In genomic region chr8:116921005-116921336, GRCm38 (mm10) we compare ENCODE assay signal across 8 mouse cellular contexts. TPM values are rescaled to one million over a fixed set of nuclear protein-coding genes. Genes with fewer than 3 reads are reported as not detected.
DNase-seq lines count a peak whose midpoint lies in the region; ATAC-seq and TF ChIP-seq lines count a peak whose summit lies in the region.

No protein-coding gene starts in this region.

- peak overlapping the region; percentile 99 for H3K27ac ChIP-seq in left cerebral cortex, adult 2 months
- H3K27ac ChIP-seq in forebrain, embryonic 11.5 days (ENCODE audit: low read depth, low read length): peak overlapping the region; percentile 68
- peak overlapping the region; percentile 89 for H3K27ac ChIP-seq in liver, embryonic 15.5 days (replicated peaks)

- peaks cover 4% of the 10 kb centered on the region; the same call in 1 of the 2 replicates for H3K4me1 ChIP-seq in forebrain, embryonic 11.5 days (replicated peaks; ENCODE audit: control insufficient read depth, insufficient read depth, low read length)
- peaks cover 37% of the 10 kb centered on the region for H3K4me1 ChIP-seq in liver, embryonic 15.5 days (replicated peaks)

- TF ChIP-seq CTCF in left cerebral cortex, adult 2 months (IDR thresholded peaks at IDR 0.05): no peak

- peak overlapping the region; percentile 84 for H3K9ac ChIP-seq in forebrain, embryonic 11.5 days (ENCODE audit: low read length)
- peak overlapping the region; percentile 85 for H3K9ac ChIP-seq in liver, embryonic 15.5 days

- no peaks in the 10 kb centered on the region for H3K9me3 ChIP-seq in forebrain, embryonic 11.5 days (ENCODE audit: control insufficient read depth, low read length)
- no peaks in the 10 kb centered on the region for H3K9me3 ChIP-seq in liver, embryonic 15.5 days (replicated peaks)

- whole genome bisulfite sequencing in forebrain, embryonic 11.5 days: 1% methylated on average over 22 of the region's 22 CpGs
- under 1% methylated on average over 22 of the region's 22 CpGs for WGBS in liver, embryonic 15.5 days (ENCODE audit: insufficient replicate concordance)

- peak overlapping the region; percentile 70 for H3K4me2 ChIP-seq in forebrain, embryonic 11.5 days (ENCODE audit: low read depth, low read length, severe bottlenecking)
- peak overlapping the region; percentile 80 for H3K4me2 ChIP-seq in liver, embryonic 15.5 days

- intact Hi-C loops in left cerebral cortex, adult 2 months (cut with DNase I): loop anchor here (1.0 to 5.0 kb wide), 3 partner anchors 23 to 236 kb away; partner anchors contain the start of gene Gan
- intact Hi-C loops in left cerebral cortex, postnatal 4 days (cut with DNase I): no loop called here
- intact Hi-C loops in left cerebral cortex, postnatal 25 days (cut with DNase I): loop anchor here (5.0 kb wide), 1 partner anchor 71 kb away; the partner anchor contains the start of gene Gcsh

- peak; percentile 74; the same call in 1 of the 2 replicates for ATAC-seq in forebrain, embryonic 11.5 days (replicated peaks; ENCODE audit: low FRiP score)
- ATAC-seq in liver, embryonic 15.5 days (ENCODE audit: insufficient read depth): peak; percentile 71
- ATAC-seq in monocyte, adult 5-6 weeks (replicated peaks; ENCODE audit: insufficient number of reproducible peaks, low FRiP score, low TSS enrichment, poor library complexity, severe bottlenecking): no peak; the same call in 1 of the 2 replicates

- no peaks in the 10 kb centered on the region for H3K27me3 ChIP-seq in forebrain, embryonic 11.5 days (ENCODE audit: control insufficient read depth, insufficient read depth, low read length)
- no peaks in the 10 kb centered on the region for H3K27me3 ChIP-seq in liver, embryonic 15.5 days

- peak overlapping the region; percentile 70 for H3K4me3 ChIP-seq in left cerebral cortex, adult 2 months
- peak overlapping the region; percentile 76 for H3K4me3 ChIP-seq in forebrain, embryonic 11.5 days (ENCODE audit: low read depth, low read length)
- H3K4me3 ChIP-seq in liver, embryonic 15.5 days (replicated peaks): peak overlapping the region; percentile 89

- DNase-seq in left cerebral cortex, adult 2 months (ENCODE audit: extremely low spot score in 1 of 2, low spot score in 2 of 2): peak in 1 of 2 experiments; percentile 31
- no peak for DNase-seq in left cerebral cortex, postnatal 4 days
- peak; percentile 67 for DNase-seq in adrenal gland, adult 8-10 months
- no peak for DNase-seq in forebrain, embryonic 11.5 days (ENCODE audit: low spot score)
- no peak for DNase-seq in embryo, embryonic 11 days
- no peak for DNase-seq in left cerebral cortex, postnatal 25 days (ENCODE audit: low spot score in 2 of 2)

- no peaks in the 10 kb centered on the region for H3K36me3 ChIP-seq in forebrain, embryonic 11.5 days (ENCODE audit: control insufficient read depth, insufficient read depth, low read length)
- H3K36me3 ChIP-seq in liver, embryonic 15.5 days (replicated peaks): peaks cover 31% of the 10 kb centered on the region

RNA-seq across cellular contexts. Expression of gene Cmc2, which starts 0.3 kb away (rescaled TPM):
- 10 to 100 TPM; 19.2 to 20.8 TPM for total RNA-seq in left cerebral cortex, adult 2 months (2021)
- 1 to 10 TPM; 7.7 to 9.8 TPM for total RNA-seq in left cerebral cortex, postnatal 4 days (2021)
- 10 to 100 TPM; 46.5 to 55.8 (median 50.1) TPM for total RNA-seq in adrenal gland, adult 8-10 months (2022)
- 71.4 and 83.9 TPM in 2 replicates for polyA plus RNA-seq in forebrain, embryonic 11.5 days (2014; fragmentation: Nextera tagmentation; extraction: Ambion mirVana)
- polyA plus RNA-seq in liver, embryonic 15.5 days (2015; fragmentation: Nextera tagmentation; extraction: Ambion mirVana): 50.8 and 56.7 TPM in 2 replicates
- total RNA-seq in monocyte, adult 5-6 weeks (2017): 4.8 to 15.3 TPM (median 11.9 TPM) in 3 replicates
- total RNA-seq in left cerebral cortex, postnatal 25 days (2021): 10 to 100 TPM; 15.9 to 20.2 TPM

RNA-seq across cellular contexts. Expression of gene Cenpn, which starts 0.6 kb away (rescaled TPM):
- 1 to 10 TPM in 1 of 2 experiments, under 1 TPM in 1; 0.97 to 2.0 TPM for total RNA-seq in left cerebral cortex, adult 2 months (2021)
- total RNA-seq in left cerebral cortex, postnatal 4 days (2021): 1 to 10 TPM; 3.8 to 4.7 TPM
- 1 to 10 TPM; 2.5 to 5.8 (median 4.4) TPM for total RNA-seq in adrenal gland, adult 8-10 months (2022)
- 58.3 and 59.5 TPM in 2 replicates for polyA plus RNA-seq in forebrain, embryonic 11.5 days (2014; fragmentation: Nextera tagmentation; extraction: Ambion mirVana)
- 24.8 and 24.9 TPM in 2 replicates for polyA plus RNA-seq in liver, embryonic 15.5 days (2015; fragmentation: Nextera tagmentation; extraction: Ambion mirVana)
- total RNA-seq in monocyte, adult 5-6 weeks (2017): 0.58 to 1.9 TPM (median 1.1 TPM) in 3 replicates
- total RNA-seq in left cerebral cortex, postnatal 25 days (2021): 1 to 10 TPM; 1.3 to 1.6 TPM

RNA-seq across cellular contexts. Expression of gene Atmin, which starts 22.2 kb away (rescaled TPM):
- total RNA-seq in left cerebral cortex, adult 2 months (2021): 10 to 100 TPM; 73.9 to 76.0 TPM
- total RNA-seq in left cerebral cortex, postnatal 4 days (2021): 10 to 100 TPM; 27.7 to 30.1 TPM
- 10 to 100 TPM; 23.9 to 33.7 (median 30.8) TPM for total RNA-seq in adrenal gland, adult 8-10 months (2022)
- polyA plus RNA-seq in forebrain, embryonic 11.5 days (2014; fragmentation: Nextera tagmentation; extraction: Ambion mirVana): 18.6 and 19.8 TPM in 2 replicates
- polyA plus RNA-seq in liver, embryonic 15.5 days (2015; fragmentation: Nextera tagmentation; extraction: Ambion mirVana): 3.6 and 3.7 TPM in 2 replicates
- 20.7 to 30.9 TPM (median 25.9 TPM) in 3 replicates for total RNA-seq in monocyte, adult 5-6 weeks (2017)
- 10 to 100 TPM; 60.8 to 62.8 TPM for total RNA-seq in left cerebral cortex, postnatal 25 days (2021)

RNA-seq across cellular contexts. Expression of gene 1700030J22Rik, which starts 57.8 kb away (rescaled TPM):
- total RNA-seq in left cerebral cortex, adult 2 months (2021): 10 to 100 TPM; 11.5 to 14.3 TPM
- total RNA-seq in left cerebral cortex, postnatal 4 days (2021): 10 to 100 TPM; 11.9 to 13.3 TPM
- total RNA-seq in adrenal gland, adult 8-10 months (2022): 1 to 10 TPM; 1.8 to 2.4 (median 2.1) TPM
- 2.8 and 4.4 TPM in 2 replicates for polyA plus RNA-seq in forebrain, embryonic 11.5 days (2014; fragmentation: Nextera tagmentation; extraction: Ambion mirVana)
- polyA plus RNA-seq in liver, embryonic 15.5 days (2015; fragmentation: Nextera tagmentation; extraction: Ambion mirVana): 0.48 and 0.51 TPM in 2 replicates
- total RNA-seq in monocyte, adult 5-6 weeks (2017): 0.29 to 1.3 TPM in 2 of 3 replicates, not detected in the other
- total RNA-seq in left cerebral cortex, postnatal 25 days (2021): 10 to 100 TPM; 11.1 to 13.3 TPM
